Mouse (Mus musculus) kidney, embryonic 16.5 days (tissue): ENCODE measurements at regions not wholly inside any gene's neighbourhood (a gene's known extent, or its start where the extent isn't known, plus 50 kb on each side); places are given as distances from the start of the nearest gene placed in this dataset.
A peak's percentile ranks its signal among the peaks of the same experiment; 100 is the strongest.
"Not testable (repeated sequence)": the region's sequence is repeated elsewhere in the genome, so short reads cannot be mapped to it uniquely, and the experiment has no call there.

Experiments
- ATAC-seq: fragments of 200-750 bp; cut with Nextera tagmentation; 2 replicates; pipeline ENCODE4 v1.8.0; 2017; ENCODE audit warnings: moderate TSS enrichment; ENCODE audit not compliant: low FRiP score, low TSS enrichment
- H3K27ac ChIP-seq: fragments of 300-500 bp; sonication (generic); 2 replicates; pipeline ENCODE4 v1.5.1; 2014; ENCODE audit warnings: low read length
- H3K27me3 ChIP-seq: fragments of 300-500 bp; sonication (generic); 2 replicates; pipeline ENCODE4 v1.6.1; 2014; ENCODE audit warnings: low read length, control low read depth, mixed read lengths; ENCODE audit not compliant: insufficient read depth
- H3K36me3 ChIP-seq: fragments of 300-500 bp; sonication (generic); 2 replicates; pipeline ENCODE4 v1.6.1; 2014; ENCODE audit warnings: low read length, control low read depth, mixed read lengths; ENCODE audit not compliant: insufficient read depth
- H3K4me1 ChIP-seq: fragments of 300-500 bp; sonication (generic); 2 replicates; pipeline ENCODE4 v1.6.1; 2014; ENCODE audit warnings: low read length, control low read depth, mixed read lengths; ENCODE audit not compliant: insufficient read depth
- H3K4me2 ChIP-seq: fragments of 300-500 bp; sonication (generic); replicated peaks from 2 replicates; pipeline ENCODE4 v1.6.1; 2014; ENCODE audit warnings: low read depth, low read length
- H3K4me3 ChIP-seq: fragments of 300-500 bp; sonication (generic); 2 replicates; pipeline ENCODE4 v1.5.1; 2014; ENCODE audit warnings: mild to moderate bottlenecking, low read length
- H3K9ac ChIP-seq: fragments of 300-500 bp; sonication (generic); replicated peaks from 2 replicates; pipeline ENCODE4 v1.6.1; 2014; ENCODE audit warnings: low read length
- H3K9me3 ChIP-seq: fragments of 300-500 bp; sonication (generic); 2 replicates; pipeline ENCODE4 v1.6.1; 2016; ENCODE audit warnings: low read length, control low read depth
- WGBS: fragments of 180-500 bp; shearing (Covaris S2); extraction: QIAGEN DNeasy Blood & Tissue Kit; methylation state at CpG from one replicate; pipeline ENCODE4 v1.1.7; 2014; 5-methylcytosine and 5-hydroxymethylcytosine counted together

GRCm38 (mm10) chr10:117464331-117464730 is 84.5 kb upstream of the Cpsf6 start:
- not testable (repeated sequence) for H3K4me3 ChIP-seq, H3K9ac ChIP-seq, H3K27me3 ChIP-seq, H3K36me3 ChIP-seq, H3K4me1 ChIP-seq, H3K9me3 ChIP-seq, H3K4me2 ChIP-seq, ATAC-seq, H3K27ac ChIP-seq

- no peak for ATAC-seq
- Histone ChIP-seq H3K4me1 (peaks cover 9% of the 10 kb centered on the region), H3K4me2 (no peak overlapping the region), H3K36me3 (no peaks in the 10 kb centered on the region), H3K9me3 (no peaks in the 10 kb centered on the region), H3K9ac (no peak overlapping the region), H3K4me3 (no peak overlapping the region), H3K27ac (no peak overlapping the region), H3K27me3 (no peaks in the 10 kb centered on the region)
- WGBS = 89% methylated on average over 8 of the region's 8 CpGs
Observed at GRCm38 (mm10) chr10:117463636-117464035, 83.8 kb upstream of the Cpsf6 start.

- Histone ChIP-seq H3K9me3 (no peaks in the 10 kb centered on the region), H3K9ac (no peak overlapping the region), H3K4me3 (no peak overlapping the region), H3K4me1 (peaks cover 9% of the 10 kb centered on the region), H3K27ac (no peak overlapping the region), H3K27me3 (no peaks in the 10 kb centered on the region), H3K4me2 (no peak overlapping the region), H3K36me3 (no peaks in the 10 kb centered on the region)
- ATAC-seq = no peak
- 97% methylated on average over 4 of the region's 4 CpGs for WGBS
Observed at GRCm38 (mm10) chr10:117462921-117463320, 83.1 kb upstream of the Cpsf6 start.

DNA sequence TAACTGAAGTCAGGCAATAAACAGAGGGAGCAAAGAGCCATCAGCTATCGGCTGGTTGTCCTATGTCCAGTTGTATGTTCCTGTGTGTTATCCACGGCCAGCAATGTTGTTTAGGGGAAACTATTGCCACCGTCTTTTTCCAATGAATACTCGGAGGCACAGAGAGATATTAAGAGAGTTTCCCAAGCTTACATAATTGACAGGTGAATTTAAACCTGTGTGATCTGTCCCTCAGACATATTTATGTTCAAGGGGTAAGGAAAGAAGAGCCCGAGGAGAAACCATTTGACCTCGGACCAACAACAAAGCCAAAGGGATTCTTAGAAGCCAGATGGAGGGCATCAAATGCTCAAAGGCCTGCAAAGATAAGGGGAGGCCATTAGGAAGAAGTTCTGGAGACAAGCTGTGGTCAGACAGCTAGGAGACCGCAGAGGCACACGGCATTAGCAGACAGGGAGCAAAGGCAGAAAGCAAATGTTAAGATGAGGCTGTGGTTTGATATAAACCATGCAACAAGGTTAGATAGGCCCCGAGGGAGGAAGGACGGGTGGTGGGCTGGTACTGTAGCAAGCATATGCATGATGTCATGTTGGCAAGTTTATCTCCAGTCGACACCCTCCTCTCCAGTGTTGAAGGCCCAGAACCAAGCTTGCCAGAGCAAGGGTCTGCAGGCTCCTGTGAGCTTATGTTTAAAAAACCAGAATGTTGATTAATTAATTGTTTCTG is 82.1 kb upstream of the Cpsf6 start:
- H3K9ac ChIP-seq = no peak overlapping the region
- H3K4me1 ChIP-seq = peaks cover 12% of the 10 kb centered on the region
- no peak overlapping the region for H3K27ac ChIP-seq
- ATAC-seq = peak; percentile 20; the same call in 1 of the 2 replicates
- H3K36me3 ChIP-seq = no peaks in the 10 kb centered on the region
- H3K4me2 ChIP-seq = no peak overlapping the region
- 41% methylated on average over 11 of the region's 11 CpGs for WGBS
- no peak overlapping the region for H3K4me3 ChIP-seq
- no peaks in the 10 kb centered on the region for H3K9me3 ChIP-seq
- no peaks in the 10 kb centered on the region for H3K27me3 ChIP-seq

GRCm38 (mm10) chr10:117461261-117461660 is 81.4 kb upstream of the Cpsf6 start:
- H3K9me3 ChIP-seq = no peaks in the 10 kb centered on the region

GRCm38 (mm10) chr10:117460366-117460730 is 80.5 kb upstream of the Cpsf6 start:
- no peaks in the 10 kb centered on the region for H3K9me3 ChIP-seq
- H3K9ac ChIP-seq = no peak overlapping the region
- peaks cover 24% of the 10 kb centered on the region for H3K4me1 ChIP-seq
- no peak overlapping the region for H3K4me3 ChIP-seq
- no peak overlapping the region for H3K4me2 ChIP-seq
- 90% methylated on average over 6 of the region's 6 CpGs for WGBS
- no peak for ATAC-seq
- no peaks in the 10 kb centered on the region for H3K27me3 ChIP-seq
- H3K36me3 ChIP-seq = no peaks in the 10 kb centered on the region
- H3K27ac ChIP-seq = no peak overlapping the region

More at GRCm38 (mm10) chr10:117461261-117461660, 81.4 kb upstream of the Cpsf6 start:
- Histone ChIP-seq H3K4me2 (no peak overlapping the region), H3K27ac (no peak overlapping the region), H3K36me3 (no peaks in the 10 kb centered on the region), H3K9ac (no peak overlapping the region), H3K4me1 (peaks cover 18% of the 10 kb centered on the region), H3K4me3 (no peak overlapping the region), H3K27me3 (no peaks in the 10 kb centered on the region)
- ATAC-seq = no peak
- 83% methylated on average over 4 of the region's 4 CpGs for WGBS

DNA sequence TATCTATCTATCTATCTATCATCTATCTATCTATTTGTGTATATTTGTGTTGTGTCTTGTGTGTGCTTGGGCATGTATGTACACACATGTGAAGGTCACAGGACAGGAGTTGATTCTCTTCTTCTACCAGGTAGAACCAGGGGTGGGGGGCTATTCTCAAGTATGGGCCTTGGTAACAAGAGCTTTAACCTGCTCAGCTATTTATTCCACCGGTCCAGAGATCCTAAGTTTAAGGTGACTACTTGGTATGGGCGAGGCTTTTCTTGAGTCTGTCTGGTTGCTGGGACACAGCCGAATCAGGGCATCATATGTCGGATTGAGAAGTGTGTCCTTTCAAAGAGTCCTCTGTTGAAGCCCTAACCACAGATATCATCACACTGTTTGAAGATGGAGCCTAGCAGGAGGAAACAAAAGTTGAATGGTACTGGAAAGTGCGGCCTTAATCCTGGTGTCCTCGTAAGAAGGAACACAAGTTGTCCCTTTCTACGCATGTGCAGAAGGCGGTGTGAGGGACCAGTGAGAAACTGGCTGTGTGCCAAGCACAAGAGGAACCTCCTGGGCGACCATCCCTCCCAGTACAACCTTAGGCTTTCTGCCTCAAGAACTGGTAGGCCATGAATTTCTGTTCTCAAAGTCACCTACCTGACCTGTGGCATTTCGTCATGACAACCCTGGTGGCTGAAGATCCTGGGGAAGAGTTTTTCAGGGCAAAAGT is 80.0 kb upstream of the Cpsf6 start:
- Histone ChIP-seq H3K9ac (no peak overlapping the region), H3K27me3 (no peaks in the 10 kb centered on the region), H3K27ac (no peak overlapping the region), H3K4me3 (no peak overlapping the region), H3K4me2 (no peak overlapping the region), H3K4me1 (peaks cover 24% of the 10 kb centered on the region), H3K36me3 (no peaks in the 10 kb centered on the region), H3K9me3 (no peaks in the 10 kb centered on the region)
- no peak for ATAC-seq
- WGBS = 90% methylated on average over 10 of the region's 10 CpGs

GRCm38 (mm10) chr10:117459041-117459475 is 79.2 kb upstream of the Cpsf6 start:
- H3K27ac ChIP-seq = no peak overlapping the region
- H3K36me3 ChIP-seq = no peaks in the 10 kb centered on the region
- no peak overlapping the region for H3K9ac ChIP-seq
- peaks cover 24% of the 10 kb centered on the region for H3K4me1 ChIP-seq
- ATAC-seq = no peak
- 86% methylated on average over 2 of the region's 2 CpGs for WGBS
- no peak overlapping the region for H3K4me3 ChIP-seq
- H3K9me3 ChIP-seq = no peaks in the 10 kb centered on the region
- no peak overlapping the region for H3K4me2 ChIP-seq
- no peaks in the 10 kb centered on the region for H3K27me3 ChIP-seq

DNA sequence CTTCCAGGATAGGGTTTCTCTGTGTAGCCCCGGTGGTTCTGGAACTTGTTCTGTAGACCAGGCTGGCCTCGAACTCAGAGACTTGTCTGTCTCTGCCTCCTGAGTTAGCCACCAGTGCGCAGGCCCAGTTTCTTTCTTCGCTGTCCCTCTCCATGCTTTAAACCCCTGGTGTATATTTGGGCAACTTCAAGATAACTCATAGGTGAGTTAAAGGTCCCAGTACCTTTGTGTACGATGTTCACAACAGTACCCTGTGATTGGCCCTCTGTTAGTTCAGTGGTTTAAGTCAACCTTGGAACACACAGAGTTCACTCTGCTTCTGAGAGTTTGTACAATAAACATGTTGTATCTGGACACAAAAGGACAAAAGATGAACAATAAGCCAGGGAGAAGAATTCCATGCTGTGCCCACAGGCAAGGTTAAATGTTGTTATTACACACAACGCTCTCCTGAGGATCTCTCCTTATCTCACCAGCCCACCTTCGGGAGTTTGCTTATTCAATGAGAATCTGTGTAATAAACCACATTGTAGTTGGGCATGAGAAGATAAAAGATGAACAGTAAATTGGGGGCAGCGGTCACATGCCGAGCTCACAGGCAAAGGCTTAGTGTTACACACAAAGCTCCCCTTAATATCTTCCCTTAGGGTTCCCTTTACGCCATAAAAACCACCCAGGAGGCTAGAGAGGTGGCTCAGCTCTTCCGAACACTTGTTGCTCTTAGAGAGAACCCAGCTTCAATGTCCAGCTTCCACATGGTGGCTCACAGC is 78.6 kb upstream of the Cpsf6 start:
- H3K9me3 ChIP-seq = no peaks in the 10 kb centered on the region
- no peaks in the 10 kb centered on the region for H3K27me3 ChIP-seq
- H3K4me3 ChIP-seq = no peak overlapping the region
- no peaks in the 10 kb centered on the region for H3K36me3 ChIP-seq
- no peak overlapping the region for H3K4me2 ChIP-seq
- no peak overlapping the region for H3K27ac ChIP-seq
- WGBS = 85% methylated on average over 11 of the region's 11 CpGs
- ATAC-seq = no peak
- peaks cover 24% of the 10 kb centered on the region for H3K4me1 ChIP-seq
- H3K9ac ChIP-seq = no peak overlapping the region

- Histone ChIP-seq H3K27ac (no peak overlapping the region), H3K27me3 (no peaks in the 10 kb centered on the region), H3K4me1 (peaks cover 24% of the 10 kb centered on the region), H3K36me3 (no peaks in the 10 kb centered on the region), H3K4me2 (no peak overlapping the region), H3K4me3 (no peak overlapping the region), H3K9me3 (no peaks in the 10 kb centered on the region), H3K9ac (no peak overlapping the region)
- 78% methylated on average over 2 of the region's 2 CpGs for WGBS
- no peak for ATAC-seq
Observed at GRCm38 (mm10) chr10:117457701-117457950, 77.8 kb upstream of the Cpsf6 start.
